Mouse (Mus musculus): Measurements from ENCODE around the gene Olfr1357. TPM values are rescaled to one million over a fixed set of nuclear protein-coding genes. Genes with fewer than 3 reads are reported as not detected.

The Olfr1357 gene
- polyA plus RNA-seq, 1 experiment from 2014 or later, result 0.08 TPM

GRCm38 (mm10) chr10:78575690-78576089, 42.2 kb downstream of the Olfr1357 start:
- Histone ChIP-seq H3K27ac (replicated peaks; ENCODE audit: low read depth, low read length) (no peak overlapping the region), H3K9ac (ENCODE audit: low read depth, low read length) (no peak overlapping the region), H3K4me2 (ENCODE audit: low read depth, low read length) (peak overlapping the region; percentile 59), H3K36me3 (ENCODE audit: control insufficient read depth, insufficient read depth, low read length) (peaks cover 42% of the 10 kb centered on the region), H3K27me3 (replicated peaks; ENCODE audit: control insufficient read depth, insufficient read depth, low read length) (no peaks in the 10 kb centered on the region), H3K4me3 (ENCODE audit: low read depth, low read length) (peak overlapping the region; percentile 49; the same call in 1 of the 2 replicates), H3K9me3 (ENCODE audit: control insufficient read depth, low read length) (no peaks in the 10 kb centered on the region), H3K4me1 (ENCODE audit: control insufficient read depth, insufficient read depth, low read length) (peaks cover 10% of the 10 kb centered on the region)
- peak; percentile 33 for DNase-seq (ENCODE audit: low spot score)
- 52% methylated on average over 2 of the region's 2 CpGs for WGBS
- ATAC-seq (ENCODE audit: low read depth), result no peak

- Histone ChIP-seq H3K36me3 (ENCODE audit: control insufficient read depth, insufficient read depth, low read length) (peaks cover 37% of the 10 kb centered on the region), H3K4me3 (ENCODE audit: low read depth, low read length) (peak overlapping the region; percentile 49), H3K27ac (replicated peaks; ENCODE audit: low read depth, low read length) (peak overlapping the region; percentile 96), H3K9ac (ENCODE audit: low read depth, low read length) (peak overlapping the region; percentile 64), H3K27me3 (replicated peaks; ENCODE audit: control insufficient read depth, insufficient read depth, low read length) (no peaks in the 10 kb centered on the region), H3K4me1 (ENCODE audit: control insufficient read depth, insufficient read depth, low read length) (peaks cover 10% of the 10 kb centered on the region), H3K4me2 (ENCODE audit: low read depth, low read length) (peak overlapping the region; percentile 59), H3K9me3 (ENCODE audit: control insufficient read depth, low read length) (no peaks in the 10 kb centered on the region)
- ATAC-seq (ENCODE audit: low read depth) (no peak), DNase-seq (ENCODE audit: low spot score) (no peak)
- WGBS, result 16% methylated on average over 13 of the region's 13 CpGs
Measured at GRCm38 (mm10) chr10:78575105-78575632, 42.7 kb downstream of the Olfr1357 start.

- under 1% methylated on average over 45 of the region's 51 CpGs for WGBS
Measured at GRCm38 (mm10) chr10:78574250-78575104, 43.4 kb downstream of the Olfr1357 start, which contains the start of gene Ilvbl. Gene Ilvbl, plus strand, starts transcription at chr10:78574346.

GRCm38 (mm10) chr10:78573226-78573625, 44.6 kb downstream of the Olfr1357 start:
- peaks cover 18% of the 10 kb centered on the region for H3K36me3 ChIP-seq (ENCODE audit: control insufficient read depth, insufficient read depth, low read length)
- DNase-seq (ENCODE audit: low spot score) (no peak), ATAC-seq (ENCODE audit: low read depth) (no peak)
- peak overlapping the region; percentile 96 for H3K27ac ChIP-seq (replicated peaks; ENCODE audit: low read depth, low read length)
- H3K4me2 ChIP-seq (ENCODE audit: low read depth, low read length), result no peak overlapping the region
- no peak overlapping the region for H3K4me3 ChIP-seq (ENCODE audit: low read depth, low read length)
- peaks cover 12% of the 10 kb centered on the region for H3K4me1 ChIP-seq (ENCODE audit: control insufficient read depth, insufficient read depth, low read length)
- H3K9me3 ChIP-seq (ENCODE audit: control insufficient read depth, low read length), result no peaks in the 10 kb centered on the region
- no peaks in the 10 kb centered on the region for H3K27me3 ChIP-seq (replicated peaks; ENCODE audit: control insufficient read depth, insufficient read depth, low read length)
- no peak overlapping the region for H3K9ac ChIP-seq (ENCODE audit: low read depth, low read length)
- 61% methylated on average over 3 of the region's 3 CpGs for WGBS

More at GRCm38 (mm10) chr10:78574250-78575104, 43.4 kb downstream of the Olfr1357 start, which contains the start of gene Ilvbl:
- DNase-seq (ENCODE audit: low spot score) (peak; percentile 99), ATAC-seq (ENCODE audit: low read depth) (peak; percentile 92)
- H3K9ac ChIP-seq (ENCODE audit: low read depth, low read length), result peak within 1 kb of the TSS; percentile 64
- peaks cover 30% of the 10 kb centered on the region for H3K36me3 ChIP-seq (ENCODE audit: control insufficient read depth, insufficient read depth, low read length)
- no peaks in the 10 kb centered on the region for H3K9me3 ChIP-seq (ENCODE audit: control insufficient read depth, low read length)
- H3K27ac ChIP-seq (replicated peaks; ENCODE audit: low read depth, low read length), result peak within 1 kb of the TSS; percentile 96
- peak within 1 kb of the TSS; percentile 49 for H3K4me3 ChIP-seq (ENCODE audit: low read depth, low read length)
- H3K27me3 ChIP-seq (replicated peaks; ENCODE audit: control insufficient read depth, insufficient read depth, low read length), result no peaks in the 10 kb centered on the region
- H3K4me2 ChIP-seq (ENCODE audit: low read depth, low read length), result peak within 1 kb of the TSS; percentile 59
- peaks cover 12% of the 10 kb centered on the region for H3K4me1 ChIP-seq (ENCODE audit: control insufficient read depth, insufficient read depth, low read length)

- H3K27ac ChIP-seq (replicated peaks; ENCODE audit: low read depth, low read length), result peak overlapping the region; percentile 40; the same call in 1 of the 2 replicates
- H3K9ac ChIP-seq (ENCODE audit: low read depth, low read length), result no peak overlapping the region
- DNase-seq (ENCODE audit: low spot score) (peak; percentile 43), ATAC-seq (ENCODE audit: low read depth) (no peak)
- H3K36me3 ChIP-seq (ENCODE audit: control insufficient read depth, insufficient read depth, low read length), result no peaks in the 10 kb centered on the region
- 45% methylated on average over 2 of the region's 2 CpGs for WGBS
- H3K27me3 ChIP-seq (replicated peaks; ENCODE audit: control insufficient read depth, insufficient read depth, low read length), result no peaks in the 10 kb centered on the region
- H3K4me2 ChIP-seq (ENCODE audit: low read depth, low read length), result no peak overlapping the region
- H3K4me3 ChIP-seq (ENCODE audit: low read depth, low read length), result no peak overlapping the region
- H3K4me1 ChIP-seq (ENCODE audit: control insufficient read depth, insufficient read depth, low read length), result peaks cover 12% of the 10 kb centered on the region
- no peaks in the 10 kb centered on the region for H3K9me3 ChIP-seq (ENCODE audit: control insufficient read depth, low read length)
Measured at GRCm38 (mm10) chr10:78570897-78571296, 47.0 kb downstream of the Olfr1357 start.

GRCm38 (mm10) chr10:78570416-78570815, 47.5 kb downstream of the Olfr1357 start:
- Histone ChIP-seq H3K9me3 (ENCODE audit: control insufficient read depth, low read length) (no peaks in the 10 kb centered on the region), H3K4me1 (ENCODE audit: control insufficient read depth, insufficient read depth, low read length) (peaks cover 9% of the 10 kb centered on the region), H3K9ac (ENCODE audit: low read depth, low read length) (no peak overlapping the region), H3K36me3 (ENCODE audit: control insufficient read depth, insufficient read depth, low read length) (no peaks in the 10 kb centered on the region), H3K27me3 (replicated peaks; ENCODE audit: control insufficient read depth, insufficient read depth, low read length) (no peaks in the 10 kb centered on the region), H3K4me2 (ENCODE audit: low read depth, low read length) (no peak overlapping the region), H3K4me3 (ENCODE audit: low read depth, low read length) (no peak overlapping the region), H3K27ac (replicated peaks; ENCODE audit: low read depth, low read length) (no peak overlapping the region)
- no peak for DNase-seq (ENCODE audit: low spot score)
- no peak for ATAC-seq (ENCODE audit: low read depth)
- 61% methylated on average over 6 of the region's 6 CpGs for WGBS

GRCm38 (mm10) chr10:78569686-78570085, 48.2 kb downstream of the Olfr1357 start:
- WGBS, result 37% methylated on average over 3 of the region's 3 CpGs
- ATAC-seq (ENCODE audit: low read depth), result no peak
- no peaks in the 10 kb centered on the region for H3K36me3 ChIP-seq (ENCODE audit: control insufficient read depth, insufficient read depth, low read length)
- H3K9me3 ChIP-seq (ENCODE audit: control insufficient read depth, low read length), result no peaks in the 10 kb centered on the region
- H3K27me3 ChIP-seq (replicated peaks; ENCODE audit: control insufficient read depth, insufficient read depth, low read length), result no peaks in the 10 kb centered on the region
- no peak overlapping the region for H3K9ac ChIP-seq (ENCODE audit: low read depth, low read length)
- peaks cover 9% of the 10 kb centered on the region for H3K4me1 ChIP-seq (ENCODE audit: control insufficient read depth, insufficient read depth, low read length)
- H3K27ac ChIP-seq (replicated peaks; ENCODE audit: low read depth, low read length), result no peak overlapping the region
- no peak overlapping the region for H3K4me2 ChIP-seq (ENCODE audit: low read depth, low read length)
- H3K4me3 ChIP-seq (ENCODE audit: low read depth, low read length), result no peak overlapping the region
- DNase-seq (ENCODE audit: low spot score), result no peak

GRCm38 (mm10) chr10:78569191-78569590, 48.7 kb downstream of the Olfr1357 start:
- H3K4me3 ChIP-seq (ENCODE audit: low read depth, low read length), result no peak overlapping the region
- H3K36me3 ChIP-seq (ENCODE audit: control insufficient read depth, insufficient read depth, low read length), result no peaks in the 10 kb centered on the region
- no peak overlapping the region for H3K27ac ChIP-seq (replicated peaks; ENCODE audit: low read depth, low read length)
- ATAC-seq (ENCODE audit: low read depth), result no peak
- H3K4me1 ChIP-seq (ENCODE audit: control insufficient read depth, insufficient read depth, low read length), result peaks cover 9% of the 10 kb centered on the region
- H3K9me3 ChIP-seq (ENCODE audit: control insufficient read depth, low read length), result no peaks in the 10 kb centered on the region
- H3K4me2 ChIP-seq (ENCODE audit: low read depth, low read length), result no peak overlapping the region
- 76% methylated on average over 3 of the region's 3 CpGs for WGBS
- DNase-seq (ENCODE audit: low spot score), result no peak
- H3K27me3 ChIP-seq (replicated peaks; ENCODE audit: control insufficient read depth, insufficient read depth, low read length), result no peaks in the 10 kb centered on the region
- no peak overlapping the region for H3K9ac ChIP-seq (ENCODE audit: low read depth, low read length)

Measured in embryonic facial prominence, embryonic 14.5 days (tissue).